In the genomic region with DNA sequence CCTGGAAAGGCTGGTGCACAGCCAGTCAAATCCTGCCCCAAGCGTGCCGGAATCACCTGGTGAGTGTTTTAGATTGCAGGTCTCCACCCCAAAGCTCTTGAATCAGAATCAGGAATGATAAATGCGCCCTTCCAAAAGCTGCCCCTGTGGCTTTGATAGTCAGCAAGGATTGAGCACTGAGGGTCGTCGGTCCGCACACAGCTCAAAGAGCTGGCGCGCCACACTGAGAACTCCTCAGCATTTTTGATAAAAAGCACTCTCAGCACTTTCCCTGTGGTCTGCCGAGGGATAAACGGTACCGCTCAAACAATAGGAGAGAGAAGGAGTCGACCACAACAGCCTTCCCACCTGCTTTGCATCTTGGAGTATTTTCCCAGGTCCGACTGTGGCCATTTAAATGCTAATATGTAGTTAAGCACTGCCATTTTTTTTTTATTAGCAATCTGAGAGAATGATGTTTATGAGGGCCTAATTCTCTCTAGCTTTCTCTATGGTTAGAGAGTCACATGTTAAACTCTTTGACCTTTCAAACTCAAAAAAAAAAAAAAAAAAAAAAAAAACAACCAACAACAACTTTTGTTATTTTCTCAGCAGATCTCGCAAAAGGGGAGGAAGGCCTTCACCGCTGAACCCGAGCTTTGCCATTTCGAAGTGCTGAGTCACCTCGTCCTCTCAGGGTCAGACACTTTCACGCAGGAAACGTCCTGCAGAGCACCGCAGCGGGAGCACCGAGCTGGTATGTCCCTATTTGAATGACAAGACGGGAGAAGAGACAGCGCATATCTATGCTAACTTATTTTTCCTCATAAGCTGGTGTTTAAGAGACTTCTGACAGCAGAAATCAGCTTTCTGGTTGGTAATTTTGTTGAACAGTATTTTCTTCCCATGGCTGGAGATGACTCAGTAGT, we compare ENCODE assay signal across 12 mouse cellular contexts. TPM values are rescaled to one million over a fixed set of nuclear protein-coding genes. Genes with fewer than 3 reads are reported as not detected.
A peak's percentile ranks its signal among the peaks of the same experiment; 100 is the strongest.
DNase-seq lines count a peak whose midpoint lies in the region; ATAC-seq and TF ChIP-seq lines count a peak whose summit lies in the region.
"Had no signal": no experiment of that assay in that cellular context is flagged by ENCODE, and none has a peak within 500 bp of the region (broad histone marks: within the 10 kb centered on the region; RNA-seq: fewer than 3 reads in every experiment).

No protein-coding gene starts in this region.

- no peak for DNase-seq in heart, adult 2 months
- DNase-seq in CD4-positive, CD25-positive, alpha-beta regulatory T cell, adult 2 months (ENCODE audit: low read depth, low spot score): peak; percentile 54
- DNase-seq in ZHBTc4 (ENCODE audit: low read depth, low spot score): peak; percentile 91
- no peak for DNase-seq in right cerebral cortex, adult 2 months (ENCODE audit: low spot score in 2 of 2)
- DNase-seq in ovary, postnatal 10 days (ENCODE audit: low spot score): no peak
- DNase-seq in ovary, postnatal 36 days (ENCODE audit: low spot score): no peak
- DNase-seq: cerebellum, adult 11-12 months; thymus, postnatal 25 days had no signal

- no peaks in the 10 kb centered on the region for H3K27me3 ChIP-seq in heart, embryonic 12.5 days (replicated peaks)
- H3K27me3 ChIP-seq in heart, adult 2 months (ENCODE audit: control insufficient read depth, insufficient read depth, low read length): no peaks in the 10 kb centered on the region
- no peaks in the 10 kb centered on the region for H3K27me3 ChIP-seq in limb, embryonic 13.5 days

- no peak for TF ChIP-seq EP300 in heart, adult 2 months (IDR thresholded peaks at IDR 0.05; ENCODE audit: insufficient read depth, low read depth, low read length)

- whole genome bisulfite sequencing in heart, embryonic 12.5 days: 17% methylated on average over 25 of the region's 25 CpGs
- WGBS in heart, adult 2 months: 52% methylated on average over 25 of the region's 25 CpGs
- 26% methylated on average over 25 of the region's 25 CpGs for WGBS in limb, embryonic 13.5 days

- H3K9ac ChIP-seq in heart, embryonic 12.5 days: no peak overlapping the region
- H3K9ac ChIP-seq in heart, adult 2 months (ENCODE audit: low read depth, low read length): no peak overlapping the region
- H3K9ac ChIP-seq in limb, embryonic 13.5 days: no peak overlapping the region

- TF ChIP-seq POLR2A in heart, adult 2 months (IDR thresholded peaks at IDR 0.05; ENCODE audit: insufficient read depth, low read depth, low read length): no peak

- intact Hi-C loops in heart, adult 2 months (cut with DNase I): no loop called here

- TF ChIP-seq CTCF in heart, adult 2 months (IDR thresholded peaks at IDR 0.05): no peak

- no peak overlapping the region for H3K27ac ChIP-seq in heart, embryonic 12.5 days (ENCODE audit: poor library complexity, severe bottlenecking)
- no peak overlapping the region for H3K27ac ChIP-seq in heart, adult 2 months
- H3K27ac ChIP-seq in limb, embryonic 13.5 days: no peak overlapping the region
- H3K27ac ChIP-seq: left cerebral cortex, adult 2 months; macrophage had no signal

- ATAC-seq in heart, embryonic 12.5 days (ENCODE audit: insufficient number of reproducible peaks, low FRiP score): no peak
- 0 out of 2 replicates have a peak, but pooled peaks have one; percentile 18 for ATAC-seq in limb, embryonic 13.5 days (ENCODE audit: low FRiP score, low read depth)

- H3K9me3 ChIP-seq in heart, embryonic 12.5 days (replicated peaks): no peaks in the 10 kb centered on the region
- no peaks in the 10 kb centered on the region for H3K9me3 ChIP-seq in limb, embryonic 13.5 days

- no peaks in the 10 kb centered on the region for H3K79me2 ChIP-seq in heart, adult 2 months (replicated peaks; ENCODE audit: control insufficient read depth, insufficient read depth, low read length)

- H3K4me2 ChIP-seq in heart, embryonic 12.5 days: peak overlapping the region; percentile 42
- H3K4me2 ChIP-seq in limb, embryonic 13.5 days (replicated peaks): no peak overlapping the region; the same call in 1 of the 2 replicates

- no peaks in the 10 kb centered on the region for H3K36me3 ChIP-seq in heart, embryonic 12.5 days
- no peaks in the 10 kb centered on the region for H3K36me3 ChIP-seq in heart, adult 2 months (ENCODE audit: control insufficient read depth, insufficient read depth, low read length)
- no peaks in the 10 kb centered on the region for H3K36me3 ChIP-seq in limb, embryonic 13.5 days

- H3K4me1 ChIP-seq in heart, embryonic 12.5 days (replicated peaks): peaks cover 7% of the 10 kb centered on the region
- H3K4me1 ChIP-seq in heart, adult 2 months (ENCODE audit: control insufficient read depth, insufficient read depth, low read length): no peaks in the 10 kb centered on the region
- H3K4me1 ChIP-seq in limb, embryonic 13.5 days: peaks cover 46% of the 10 kb centered on the region

- H3K4me3 ChIP-seq in heart, embryonic 12.5 days: no peak overlapping the region
- no peak overlapping the region for H3K4me3 ChIP-seq in heart, adult 2 months
- no peak overlapping the region for H3K4me3 ChIP-seq in limb, embryonic 13.5 days
- H3K4me3 ChIP-seq: left cerebral cortex, adult 2 months had no signal

RNA-seq across cellular contexts. Expression of a gene that starts 50.1 kb away (rescaled TPM):
- polyA plus RNA-seq in heart, embryonic 12.5 days (2016; fragmentation: Nextera tagmentation; extraction: Ambion mirVana): 18.2 and 19.2 TPM in 2 replicates
- 10 to 100 TPM in 1 of 2 experiments, 1 to 10 TPM in 1; 9.9 to 10.1 TPM for total RNA-seq in heart, adult 2 months (2021)
- 2.1 and 3.2 TPM in 2 replicates for polyA plus RNA-seq in heart, adult 2 months (2012; rRNA removed)
- 26.2 and 27.3 TPM in 2 replicates for polyA plus RNA-seq in limb, embryonic 13.5 days (2015; fragmentation: Nextera tagmentation; extraction: Ambion mirVana)

Comparison
In these comparisons a context has a peak if more than half of its experiments do, and no peak if none do; other contexts are left out.
1. DNase-seq: peak in CD4-positive, CD25-positive, alpha-beta regulatory T cell, adult 2 months (single experiment) and ZHBTc4 (single experiment); none in heart, adult 2 months (0 of 2), right cerebral cortex, adult 2 months (0 of 2), ovary, postnatal 10 days (single experiment) and ovary, postnatal 36 days (single experiment).